Mouse (Mus musculus) effector memory CD4-positive, alpha-beta T cell, adult 7 months (primary cell): ENCODE results near the gene Mfsd4b4. TPM values are rescaled to one million over a fixed set of nuclear protein-coding genes. Genes with fewer than 3 reads are reported as not detected.

Experiments
- polyA plus RNA-seq: library from polyadenylated mRNA; unstranded; fragments of 100-300 nt; shearing (Covaris generic); gene quantifications from one replicate; pipeline ENCODE4 v1.2.1, GENCODE M21; 2017

Mfsd4b4 gene
- polyA plus RNA-seq = 3.2 TPM

GRCm38 (mm10) chr10:39898874-39899371, at the start of gene Mfsd4b4:
TSS of gene Mfsd4b4 (minus strand) at chr10:39899238.

GRCm38 (mm10) chr10:39926616-39927139, 27.6 kb upstream of the Mfsd4b4 start, which contains the start of gene Mfsd4b2:
TSS of gene Mfsd4b2 (minus strand) at chr10:39926923.

Other genes with a start within 250 kb of the Mfsd4b4 start
- 13.6 TPM for gene Rev3l, start 167.1 kb downstream of the Mfsd4b4 start, polyA plus RNA-seq
- not detected for gene Mfsd4b2, start 27.7 kb upstream of the Mfsd4b4 start, polyA plus RNA-seq
- gene Mfsd4b3, start 60.9 kb upstream of the Mfsd4b4 start, polyA plus RNA-seq = not detected
- gene Mfsd4b5, start 87.4 kb upstream of the Mfsd4b4 start, polyA plus RNA-seq = 0.29 TPM
- gene Mfsd4b1, start 126.0 kb upstream of the Mfsd4b4 start, polyA plus RNA-seq = not detected
- gene Slc16a10, start 243.0 kb upstream of the Mfsd4b4 start, polyA plus RNA-seq = 1.4 TPM